Mouse (Mus musculus) CD8-positive naive resting alpha-beta T cell, adult 2 months (primary cell): ENCODE data around the gene Alkbh2.

Source experiments
- DNase-seq, 2 experiments: peaks; one replicate each; pipeline ENCODE4 v3.0.0; 2022; ENCODE audit warnings: low read depth in 2 of 2, low spot score in 2 of 2

Gene Alkbh2

DNA sequence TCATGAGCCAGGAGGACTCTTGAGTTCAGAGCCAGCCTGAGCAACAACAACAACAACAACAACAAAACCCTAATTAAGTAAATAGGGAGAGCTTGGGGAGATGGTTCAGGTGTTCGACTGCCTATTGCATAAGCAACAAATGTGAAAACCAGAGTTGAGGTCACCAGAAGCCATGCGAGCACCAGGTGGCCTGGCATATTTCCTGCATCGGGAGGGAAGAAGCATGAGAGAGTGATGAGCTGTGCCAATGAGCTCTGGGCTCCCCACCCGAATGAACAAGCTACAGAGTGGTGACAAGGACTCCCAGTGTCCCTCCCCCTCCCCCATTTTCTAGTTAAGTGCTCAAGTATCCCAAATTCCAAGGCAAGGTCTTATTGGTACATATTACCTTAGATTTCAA is 26.1 kb downstream of the Alkbh2 start:
- no peak for DNase-seq

DNA sequence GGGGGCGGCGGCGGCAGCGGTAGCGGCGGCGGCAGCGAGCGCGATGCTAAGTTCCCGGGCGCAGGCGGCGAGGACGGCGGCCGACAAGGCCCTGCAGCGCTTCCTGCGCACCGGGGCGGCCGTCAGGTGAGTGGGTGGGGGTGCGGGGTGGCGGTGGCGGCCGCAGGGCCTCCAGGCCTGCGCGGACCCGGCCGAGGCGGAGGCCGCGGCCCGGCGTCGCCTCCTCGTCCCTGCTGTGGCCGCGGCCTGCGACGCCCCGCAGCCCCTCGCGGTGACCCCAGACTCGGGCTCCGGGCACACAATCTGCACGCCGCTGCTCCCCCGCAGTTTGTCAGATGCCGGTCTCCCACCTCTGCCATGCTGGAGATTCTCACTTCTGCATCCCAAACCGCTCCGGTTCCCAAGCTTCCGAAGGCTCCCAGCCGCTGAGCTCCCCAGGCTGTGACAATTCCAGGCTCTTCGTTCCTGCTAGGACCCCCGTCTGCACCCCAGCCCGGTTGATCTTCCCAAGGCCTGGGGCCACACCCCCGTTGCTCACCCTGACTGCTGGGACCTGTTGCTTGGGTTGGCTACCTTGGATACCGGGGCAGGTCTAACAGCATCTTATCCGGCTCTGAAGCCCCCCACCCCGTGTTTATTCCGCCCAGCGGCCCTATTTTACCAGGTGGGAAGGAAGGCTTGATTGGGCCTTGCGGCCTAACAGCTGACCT is 27.5 kb downstream of the Alkbh2 start:
- no peak for DNase-seq

DNA sequence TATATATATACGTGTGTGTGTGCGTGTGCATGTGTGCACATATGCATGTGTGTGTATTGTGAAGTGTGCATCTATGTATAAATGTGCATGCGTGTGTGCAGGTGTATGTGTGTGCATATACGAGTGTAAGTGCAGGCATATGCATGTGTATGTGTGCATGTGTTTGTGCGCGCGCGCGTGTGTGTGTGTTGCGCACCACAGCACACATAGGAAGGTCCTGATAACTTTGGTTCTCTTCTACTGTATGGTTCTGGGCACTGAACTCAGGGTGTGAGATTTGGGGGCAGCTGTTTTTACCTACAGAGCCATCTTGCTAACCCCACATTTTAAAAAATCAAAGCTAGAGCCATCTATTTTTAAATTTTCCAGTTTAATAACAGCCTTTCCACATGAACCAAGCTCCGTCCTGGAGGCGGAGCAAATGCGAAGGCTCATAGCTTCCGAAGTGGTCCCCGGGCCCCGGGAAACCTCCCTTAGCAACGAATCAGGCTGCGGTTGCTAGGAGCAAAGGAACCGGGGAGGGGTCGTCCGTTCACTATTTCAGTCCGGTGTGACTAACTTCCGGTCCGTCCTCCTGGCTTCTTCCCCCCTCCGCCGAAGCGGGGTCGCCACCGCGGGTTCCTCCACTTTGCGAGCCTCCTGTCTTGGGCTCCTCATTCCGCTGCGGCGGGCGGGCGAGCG is 28.2 kb downstream of the Alkbh2 start:
- peak; percentile 85 to 87 for DNase-seq

DNA sequence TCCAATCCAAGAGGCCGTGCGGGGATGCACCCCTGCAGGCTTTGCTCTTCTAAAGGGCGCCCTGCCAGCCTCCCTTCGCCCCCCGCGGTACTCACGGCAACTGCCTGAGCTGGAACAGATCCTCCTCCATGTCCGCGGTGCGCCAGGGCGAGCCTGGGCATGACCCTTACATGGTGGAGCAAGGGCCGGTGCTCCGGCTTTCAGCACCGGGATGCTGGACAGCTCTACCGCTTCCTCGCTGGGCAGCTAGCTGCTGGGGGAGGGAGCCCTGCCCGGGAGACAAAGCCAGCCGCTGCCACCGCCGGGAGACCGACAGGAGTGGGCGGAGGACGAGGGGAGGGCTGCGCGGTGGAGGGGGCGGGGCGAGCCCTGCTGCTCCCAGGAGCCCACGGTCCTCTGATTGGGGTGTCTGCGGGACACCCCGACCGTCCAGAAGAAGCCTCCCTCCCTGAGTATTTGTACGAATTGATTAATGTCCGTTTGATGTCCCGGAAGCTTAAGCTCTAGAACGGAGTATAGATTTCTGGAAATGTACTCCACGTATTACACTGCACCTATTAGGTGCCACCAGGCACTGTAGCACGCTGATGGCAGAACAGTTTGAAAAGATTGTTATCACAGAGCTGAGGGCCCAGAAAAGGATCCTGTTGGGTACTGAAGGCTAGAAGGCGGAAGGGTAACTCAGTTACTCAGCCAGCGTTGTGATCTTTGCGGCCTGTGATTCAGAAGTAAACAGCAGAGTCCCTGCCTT is 36.8 kb downstream of the Alkbh2 start, which contains the start of gene Svop:
Gene Svop, minus strand, starts transcription at position 514 of the 751 bp plus-strand sequence.
- DNase-seq = peak in 1 of 2 experiments; percentile 19

DNA sequence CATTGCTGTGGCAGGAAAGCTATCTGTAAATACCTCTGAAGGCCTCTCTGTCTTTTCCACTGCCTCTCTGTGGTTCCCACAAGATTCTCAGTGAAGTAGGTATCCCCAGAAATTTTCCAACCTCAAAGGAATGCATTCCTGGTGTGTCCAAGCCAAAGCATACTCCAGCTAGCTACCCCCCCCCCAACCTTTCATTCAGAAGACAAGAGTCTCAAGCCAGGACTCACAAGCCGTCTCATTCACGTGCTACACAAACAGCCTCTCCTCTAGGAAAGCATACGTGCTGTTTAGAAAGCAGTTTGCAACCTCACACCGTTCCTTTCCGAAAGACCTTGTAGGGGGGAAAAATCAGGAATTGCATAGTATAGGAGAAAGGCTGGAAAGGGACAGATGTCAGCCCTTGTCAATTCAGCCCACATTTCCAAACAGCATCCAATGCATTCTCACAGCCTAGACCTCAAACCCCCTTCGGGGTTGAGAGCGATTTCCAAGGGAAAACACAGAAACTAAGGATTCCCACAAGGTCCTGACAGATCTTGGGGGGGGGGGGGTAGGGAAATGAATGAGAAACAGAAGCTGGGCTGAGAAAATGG is 37.5 kb downstream of the Alkbh2 start:
- no peak for DNase-seq

DNA sequence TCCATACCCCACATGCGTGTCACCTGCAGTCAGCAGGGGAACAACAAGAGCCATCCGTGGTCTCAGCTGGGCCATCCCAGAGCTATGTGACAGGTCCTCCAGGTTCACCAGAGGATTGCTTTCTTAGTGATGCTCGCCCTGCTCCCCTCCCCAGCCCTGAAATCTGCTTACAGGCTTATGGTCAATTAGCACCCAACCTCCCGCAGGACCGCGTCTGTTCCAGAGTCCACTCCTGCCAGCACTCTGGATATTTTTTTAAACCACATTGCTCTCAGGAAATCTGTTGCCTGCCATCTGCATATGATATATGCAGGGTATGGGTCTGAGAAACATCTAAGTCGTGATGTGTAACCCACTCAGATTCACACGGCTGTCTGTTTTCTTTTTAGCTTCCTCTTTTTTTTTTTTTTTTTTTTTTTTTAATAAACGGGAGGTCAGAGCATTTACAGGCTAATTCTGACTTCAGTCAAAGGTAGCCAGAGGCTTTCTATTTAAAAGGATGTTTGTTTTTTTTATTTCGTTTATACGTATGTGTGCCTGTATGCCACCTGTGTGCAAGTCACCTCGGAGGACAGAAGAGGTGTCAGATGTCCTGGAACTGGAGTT is 40.0 kb downstream of the Alkbh2 start:
- DNase-seq = no peak

DNA sequence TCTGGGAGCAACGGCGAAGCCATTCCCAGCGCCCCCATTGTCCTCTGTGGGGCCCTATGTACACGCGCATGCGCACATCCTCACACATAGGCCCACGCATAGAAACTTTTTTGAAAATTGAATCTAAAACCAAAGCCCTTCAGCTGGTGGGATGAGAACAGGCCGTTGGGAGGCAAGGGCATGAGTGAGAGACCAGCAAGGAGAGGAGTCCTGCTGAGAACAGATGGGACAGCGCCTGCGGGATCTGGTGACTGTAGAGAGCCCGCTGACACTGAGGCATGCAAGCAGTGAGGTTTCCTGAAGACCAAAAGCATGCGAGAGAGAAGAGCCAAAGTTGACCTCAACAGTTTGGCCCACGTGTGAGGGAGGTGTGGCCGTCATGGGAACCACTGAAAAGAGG is 42.5 kb downstream of the Alkbh2 start:
- DNase-seq = no peak

DNA sequence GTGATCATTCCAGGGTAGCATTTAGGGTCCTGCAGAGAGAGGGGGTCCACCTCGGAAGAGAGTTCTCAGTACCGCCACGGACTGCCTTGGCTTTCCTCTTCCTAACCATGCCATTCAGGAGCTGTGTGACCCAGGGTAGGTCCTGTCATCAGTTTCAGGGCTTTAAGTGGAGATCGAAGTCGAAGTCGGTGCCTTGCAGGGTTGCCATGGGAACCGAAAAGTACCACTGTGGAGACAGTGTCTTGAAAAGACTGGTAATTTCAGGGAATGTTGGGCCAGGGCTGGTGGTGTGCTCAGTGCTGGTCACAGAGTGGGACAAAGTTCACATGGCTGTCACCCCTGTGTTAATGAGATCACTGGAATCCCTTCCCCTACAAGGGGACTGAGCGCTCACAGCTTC is 51.0 kb downstream of the Alkbh2 start:
- no peak for DNase-seq
